Mouse (Mus musculus): ENCODE results near the gene Etv5.

The Etv5 gene

GRCm38 (mm10) chr16:22348478-22349270 lies 90.8 kb downstream of the Etv5 start:
- peak; percentile 53 to 54 for DNase-seq (ENCODE audit: low spot score in 2 of 2)

GRCm38 (mm10) chr16:22348014-22348413 lies 91.5 kb downstream of the Etv5 start:
- no peak for DNase-seq (ENCODE audit: low spot score in 2 of 2)

- no peak for DNase-seq (ENCODE audit: low spot score in 2 of 2)
Observed at GRCm38 (mm10) chr16:22341236-22341671, 98.3 kb downstream of the Etv5 start.

- no peak for DNase-seq (ENCODE audit: low spot score in 2 of 2)
Observed at GRCm38 (mm10) chr16:22335781-22336180, 103.7 kb downstream of the Etv5 start.

Measured in frontal cortex, postnatal 14 days (tissue).